Mouse (Mus musculus): ENCODE data around the gene Tcl1b4. TPM values are rescaled to one million over a fixed set of nuclear protein-coding genes. Genes with fewer than 3 reads are reported as not detected.
"Not testable (repeated sequence)": the region's sequence is repeated elsewhere in the genome, so short reads cannot be mapped to it uniquely, and the experiment has no call there.

Gene Tcl1b4
- total RNA-seq (2021) = not detected
- long read RNA-seq, experiment 1 = 0 reads
- long read RNA-seq, experiment 2 = 0 reads

DNA sequence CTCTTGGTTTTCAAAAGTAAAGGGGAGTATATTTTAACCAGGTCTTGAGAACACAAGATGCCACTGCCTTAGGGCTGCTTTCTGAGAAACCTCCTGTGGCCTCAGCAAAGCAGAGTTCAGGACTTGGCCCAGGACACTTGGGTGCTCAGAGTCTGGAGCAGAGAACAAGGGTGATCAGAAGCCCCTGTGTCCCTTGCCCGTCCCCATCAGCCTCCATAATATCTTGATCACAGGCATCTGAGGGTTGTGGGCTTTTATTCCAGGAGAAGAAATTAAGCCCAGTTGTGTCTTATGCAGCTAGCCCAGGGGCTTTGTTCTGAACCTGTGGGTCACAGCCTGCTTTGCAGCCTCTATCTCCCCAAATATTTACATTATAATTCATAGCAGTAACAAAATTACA lies at the start of gene Tcl1b4:
Tcl1b4 (plus strand) TSS at position 301 of the 400 bp plus-strand sequence.
- not testable (repeated sequence) for DNase-seq

DNA sequence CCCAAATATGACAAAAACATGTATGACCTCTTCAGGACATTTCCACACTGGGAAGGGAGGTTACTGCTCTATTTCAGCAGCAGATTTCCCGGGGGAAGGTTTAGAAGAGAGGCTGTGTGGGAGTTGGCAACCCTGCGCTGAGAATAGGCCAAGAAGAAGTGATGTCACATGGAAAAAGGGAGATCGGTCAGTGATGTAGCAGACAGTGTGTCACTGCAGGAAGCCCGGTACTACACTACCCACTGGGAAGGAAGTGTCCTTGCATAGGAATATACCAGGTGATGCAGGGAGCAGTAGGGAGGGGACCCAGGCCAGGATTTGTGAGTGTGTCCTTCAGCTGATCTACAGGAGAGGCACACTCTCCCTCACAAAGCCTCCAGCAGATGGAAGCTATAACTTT lies 46.5 kb upstream of the Tcl1b4 start:
- DNase-seq = not testable (repeated sequence)

DNA sequence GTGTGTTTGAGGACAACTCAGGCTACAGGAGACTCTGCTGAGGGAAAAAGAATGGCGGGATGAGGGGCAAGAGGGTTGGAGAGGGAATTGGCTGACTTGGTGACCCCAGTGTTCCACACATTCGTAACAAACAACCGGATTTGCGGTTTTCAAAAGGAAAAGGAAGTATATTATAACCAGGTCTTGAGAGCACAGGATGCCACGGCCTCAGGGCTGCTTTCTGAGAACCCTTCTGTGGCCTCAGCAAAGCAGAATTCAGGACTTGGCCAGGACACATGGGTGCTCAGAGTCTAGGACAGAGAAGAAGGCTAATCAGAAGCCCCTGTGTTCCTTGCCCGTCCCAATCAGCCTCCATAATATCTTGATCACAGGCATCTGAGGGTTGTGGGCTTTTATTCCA lies 42.9 kb upstream of the Tcl1b4 start:
- no peak for DNase-seq

DNA sequence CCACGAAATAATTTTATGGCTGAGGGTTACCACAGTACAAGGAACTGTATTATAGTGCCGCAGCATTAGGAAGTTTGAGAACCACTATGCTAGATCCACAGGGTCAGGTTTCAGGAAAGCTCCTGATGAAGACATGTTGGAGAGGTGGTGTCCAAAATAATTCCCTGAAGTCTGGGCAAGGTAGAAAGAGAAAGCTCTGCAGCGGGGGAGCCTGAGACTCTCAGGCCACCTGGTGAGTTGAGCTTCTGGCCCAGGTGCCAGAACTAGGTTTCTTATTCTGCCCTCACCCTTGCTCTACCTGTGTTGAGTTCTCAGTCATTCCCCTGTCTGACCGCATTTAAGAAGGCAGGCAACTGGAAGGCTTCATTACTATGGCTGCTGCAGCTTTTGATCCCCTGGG lies 42.4 kb upstream of the Tcl1b4 start, which contains the start of gene Tcl1b1:
Tcl1b1 (plus strand) TSS at position 301 of the 400 bp plus-strand sequence.
- DNase-seq = no peak

DNA sequence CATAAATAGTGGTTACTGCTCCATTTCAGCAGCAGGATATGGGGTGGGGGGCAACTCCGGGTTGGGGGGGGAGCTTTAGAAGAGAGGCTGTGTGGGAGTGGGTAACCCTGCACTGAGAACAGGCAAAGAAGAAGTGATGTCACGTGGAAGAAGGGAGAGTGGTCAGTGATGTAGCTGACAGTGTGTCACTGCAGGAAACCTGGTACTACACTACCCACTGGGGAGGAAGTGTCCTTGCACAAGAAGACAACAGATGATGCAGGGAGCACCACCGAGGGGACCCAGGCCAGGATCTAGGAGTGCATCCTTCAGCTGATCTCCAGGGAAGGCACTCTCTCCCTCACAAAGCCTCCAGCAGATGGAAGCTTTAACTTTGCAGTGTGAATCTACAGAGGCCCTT lies 35.0 kb upstream of the Tcl1b4 start:
- DNase-seq = no peak

DNA sequence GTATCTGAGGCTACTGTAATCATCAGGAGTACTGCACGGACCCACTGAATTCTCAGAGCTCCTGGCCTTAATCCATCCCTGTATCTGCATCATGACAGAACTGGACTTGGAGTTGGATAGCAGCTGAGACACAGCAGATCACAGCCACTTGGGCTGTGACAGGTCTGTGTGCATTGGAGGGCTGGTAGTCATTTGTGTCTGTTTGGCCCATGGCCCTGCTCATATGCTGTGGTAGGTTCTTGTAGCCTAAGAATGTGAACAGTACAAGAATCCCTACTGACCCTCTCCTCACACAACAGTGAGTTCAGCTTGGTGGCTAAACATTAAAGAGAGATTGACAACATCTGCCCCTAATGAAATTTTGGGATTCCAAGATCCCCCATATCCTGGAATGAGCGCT lies 28.4 kb upstream of the Tcl1b4 start:
- no peak for DNase-seq

DNA sequence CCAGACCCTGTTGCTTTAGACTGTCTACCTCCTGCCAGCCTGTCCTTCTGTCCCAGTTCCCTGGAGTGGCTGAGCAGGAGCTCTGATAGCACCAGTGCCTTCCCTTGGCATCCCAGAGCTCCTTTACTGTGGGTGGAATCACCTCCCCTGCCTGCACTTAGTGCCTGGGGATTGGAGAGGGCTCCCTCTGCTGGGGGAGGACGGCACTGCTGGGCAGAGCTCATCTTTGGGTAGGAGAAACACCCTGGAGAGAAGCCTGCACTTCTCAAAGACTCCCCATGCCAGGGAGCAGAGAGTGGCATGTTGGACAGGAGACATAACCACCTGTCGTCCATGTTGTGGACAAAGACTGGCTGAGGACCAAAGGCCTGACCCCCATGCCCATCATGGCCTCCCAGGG lies 27.4 kb upstream of the Tcl1b4 start:
- DNase-seq = peak; percentile 60

DNA sequence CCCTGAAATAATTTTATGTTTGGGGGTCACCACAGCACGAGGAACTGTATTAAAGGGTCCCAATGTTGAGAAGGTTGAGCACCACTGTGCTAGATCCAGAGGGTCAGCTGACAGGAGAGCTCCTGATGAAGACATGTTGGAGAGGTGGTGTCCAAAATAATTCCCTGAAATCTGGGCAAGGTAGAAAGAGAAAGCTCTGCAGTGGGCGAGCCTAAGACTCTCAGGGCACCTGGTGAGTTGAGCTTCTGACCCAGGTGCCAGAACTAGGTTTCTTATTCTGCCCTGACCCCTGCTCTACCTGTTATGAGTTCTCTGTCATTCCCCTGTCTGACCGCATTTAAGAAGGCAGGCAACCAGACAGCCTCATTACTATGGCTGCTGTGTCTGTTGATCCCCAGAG lies 25.7 kb upstream of the Tcl1b4 start, which contains the start of gene Tcl1b5:
Tcl1b5 (plus strand) TSS at position 301 of the 400 bp plus-strand sequence.
- not testable (repeated sequence) for DNase-seq

DNA sequence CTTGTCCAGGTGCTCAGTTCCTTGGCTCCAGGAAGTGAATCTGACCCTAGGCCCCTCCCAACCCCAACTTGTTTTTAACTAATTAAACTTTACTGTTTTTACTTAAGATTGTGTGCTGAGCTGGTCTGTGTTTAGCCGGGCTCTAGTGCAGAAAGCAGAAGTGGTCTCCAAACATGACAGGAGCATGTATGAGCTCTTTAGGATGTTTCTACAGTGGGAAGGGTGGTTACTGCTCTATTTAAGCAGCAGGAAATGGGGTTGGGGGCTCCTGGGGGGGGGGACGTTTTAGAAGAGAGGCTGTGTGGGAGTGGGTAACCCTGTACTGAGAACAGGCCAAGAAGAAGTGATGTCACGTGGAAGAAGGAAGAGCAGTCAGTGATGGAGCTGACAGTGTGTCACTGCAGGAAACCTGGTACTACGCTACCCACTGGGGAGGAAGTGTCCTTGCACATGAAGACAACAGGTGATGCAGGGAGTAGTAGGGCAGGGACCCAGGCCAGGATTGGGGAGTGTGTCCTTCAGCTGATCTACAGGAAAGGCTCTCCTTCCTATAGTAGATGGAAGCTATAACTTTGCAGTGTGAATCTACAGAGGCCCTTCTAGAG lies 20.6 kb upstream of the Tcl1b4 start:
- not testable (repeated sequence) for DNase-seq

DNA sequence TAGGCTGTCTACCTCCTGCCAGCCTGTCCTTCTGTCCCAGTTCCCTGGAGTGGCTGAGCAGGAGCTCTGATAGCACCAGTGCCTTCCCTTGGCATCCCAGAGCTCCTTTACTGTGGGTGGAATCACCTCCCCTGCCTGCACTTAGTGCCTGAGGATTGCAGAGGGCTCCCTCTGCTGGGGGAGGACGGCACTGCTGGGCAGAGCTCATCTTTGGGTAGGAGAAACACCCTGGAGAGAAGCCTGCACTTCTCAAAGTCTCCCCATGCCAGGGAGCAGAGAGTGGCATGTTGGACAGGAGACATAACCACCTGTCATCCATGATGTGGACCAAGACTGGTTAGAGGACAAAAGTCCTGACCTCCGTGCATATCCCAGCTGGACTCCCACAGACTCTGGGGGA lies 12.8 kb upstream of the Tcl1b4 start:
- DNase-seq = not testable (repeated sequence)

DNA sequence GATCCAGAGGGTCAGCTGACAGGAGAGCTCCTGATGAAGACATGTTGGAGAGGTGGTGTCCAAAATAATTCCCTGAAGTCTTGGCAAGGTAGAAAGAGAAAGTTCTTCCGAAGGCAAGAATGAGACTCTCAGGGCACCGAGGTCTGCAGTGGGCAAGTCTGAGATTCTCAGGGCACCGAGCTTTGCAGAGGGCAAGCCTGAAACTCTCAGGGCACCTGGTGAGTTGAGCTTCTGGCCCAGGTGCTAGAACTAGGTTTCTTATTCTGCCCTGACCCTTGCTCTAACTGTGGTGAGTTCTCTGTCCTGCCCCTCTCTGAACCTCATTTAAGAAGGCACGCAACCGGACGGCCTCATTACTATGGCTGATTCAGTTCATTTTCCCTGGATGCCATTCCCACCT lies 11.0 kb upstream of the Tcl1b4 start, which contains the start of gene Tcl1b3:
Tcl1b3 (plus strand) TSS at position 301 of the 400 bp plus-strand sequence.
- DNase-seq = not testable (repeated sequence)

DNA sequence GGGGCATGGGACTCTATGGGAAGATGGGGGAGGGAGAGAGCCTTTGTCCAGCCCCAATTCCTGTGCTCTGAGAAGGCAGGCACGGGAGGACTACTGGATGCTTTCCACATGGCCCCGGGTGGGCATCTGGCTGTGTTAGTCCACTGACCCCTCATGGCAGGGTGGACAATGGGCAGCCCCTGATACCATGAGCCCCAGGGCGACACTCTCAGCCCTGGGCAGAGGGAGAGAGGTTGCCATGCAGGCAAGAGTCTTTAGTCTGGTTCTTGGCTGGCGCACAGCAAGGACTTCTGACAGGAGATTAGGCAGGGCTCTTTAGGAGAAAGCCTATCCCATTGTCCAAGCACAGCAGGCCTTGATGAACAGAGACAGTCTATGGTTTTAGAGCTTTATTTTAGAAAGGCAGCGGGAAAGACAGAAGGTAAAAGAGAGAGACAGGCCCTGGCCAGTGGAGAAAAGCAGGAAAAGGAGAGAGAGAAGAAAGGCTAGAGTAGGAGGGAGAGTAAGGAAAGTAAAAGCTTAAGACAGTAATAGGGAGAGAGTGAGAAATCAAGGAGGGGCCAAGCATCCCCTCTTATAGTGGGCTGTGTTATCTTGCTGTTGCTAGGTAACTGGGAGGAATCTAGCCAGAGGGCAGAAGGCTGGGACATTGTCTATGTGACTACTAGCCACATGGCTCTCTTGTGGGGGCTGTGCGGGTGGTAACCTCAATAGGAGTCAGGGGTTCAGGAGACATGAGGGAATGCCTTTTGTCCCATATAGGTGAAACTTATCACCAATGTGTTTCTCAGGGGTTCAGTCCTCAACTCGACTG lies 1.9 kb upstream of the Tcl1b4 start:
- DNase-seq = not testable (repeated sequence)

DNA sequence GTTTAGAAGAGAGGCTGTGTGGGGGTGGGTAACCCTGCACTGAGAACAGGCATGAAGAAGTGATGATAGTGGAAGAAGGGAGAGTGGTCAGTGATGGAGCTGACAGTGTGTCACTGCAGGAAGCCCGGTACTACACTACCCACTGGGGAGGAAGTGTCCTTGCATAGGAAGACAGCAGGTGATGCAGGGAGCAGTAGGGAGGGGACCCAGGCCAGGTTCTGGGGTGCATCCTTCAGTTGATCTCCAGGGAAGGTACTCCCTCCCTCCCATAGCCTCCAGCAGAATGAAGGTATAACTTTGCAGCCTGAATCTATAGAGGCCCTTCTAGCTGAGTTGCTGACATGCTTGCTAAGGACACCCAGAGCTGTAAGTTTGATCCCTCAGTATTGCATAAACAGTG lies 5.3 kb downstream of the Tcl1b4 start:
- no peak for DNase-seq

DNA sequence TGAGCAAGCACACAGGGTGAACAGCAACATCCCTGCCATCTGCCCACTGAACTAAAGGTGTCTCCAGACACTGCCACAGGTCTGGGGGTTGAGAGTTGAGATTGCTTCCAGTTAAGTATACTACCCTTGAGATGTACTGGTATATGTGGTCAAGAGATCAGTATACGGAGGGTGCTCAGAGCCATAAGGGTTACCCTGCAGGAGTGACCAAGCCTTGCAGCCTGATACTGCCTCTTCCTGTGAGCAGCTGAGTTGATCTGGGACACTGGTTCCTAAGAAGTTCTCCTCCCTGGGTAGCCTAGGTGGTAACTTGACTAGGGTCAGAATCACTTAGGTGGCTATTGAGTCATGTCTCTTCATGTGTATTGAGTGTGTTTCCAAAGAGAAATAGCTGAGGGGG lies 6.7 kb downstream of the Tcl1b4 start:
- no peak for DNase-seq

DNA sequence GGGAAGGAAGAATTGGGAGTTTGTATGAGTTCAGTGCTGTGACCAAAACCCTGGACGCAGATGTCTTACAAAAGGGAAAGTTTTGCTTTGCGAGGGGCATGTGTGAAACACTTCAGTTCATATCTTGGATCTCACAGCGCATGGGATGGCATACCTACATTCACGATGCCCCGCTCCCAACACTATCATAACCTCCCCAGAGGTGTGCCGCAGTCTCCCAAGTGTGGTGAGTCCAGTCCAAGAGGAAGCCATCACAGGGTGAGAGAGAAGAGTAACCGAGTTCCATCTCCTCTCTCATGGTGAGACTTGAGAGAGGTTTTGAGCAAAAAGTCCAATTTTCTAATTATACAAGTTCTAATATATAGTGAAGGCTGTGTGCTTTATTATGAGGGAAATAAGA lies 7.5 kb downstream of the Tcl1b4 start:
- DNase-seq = no peak

DNA sequence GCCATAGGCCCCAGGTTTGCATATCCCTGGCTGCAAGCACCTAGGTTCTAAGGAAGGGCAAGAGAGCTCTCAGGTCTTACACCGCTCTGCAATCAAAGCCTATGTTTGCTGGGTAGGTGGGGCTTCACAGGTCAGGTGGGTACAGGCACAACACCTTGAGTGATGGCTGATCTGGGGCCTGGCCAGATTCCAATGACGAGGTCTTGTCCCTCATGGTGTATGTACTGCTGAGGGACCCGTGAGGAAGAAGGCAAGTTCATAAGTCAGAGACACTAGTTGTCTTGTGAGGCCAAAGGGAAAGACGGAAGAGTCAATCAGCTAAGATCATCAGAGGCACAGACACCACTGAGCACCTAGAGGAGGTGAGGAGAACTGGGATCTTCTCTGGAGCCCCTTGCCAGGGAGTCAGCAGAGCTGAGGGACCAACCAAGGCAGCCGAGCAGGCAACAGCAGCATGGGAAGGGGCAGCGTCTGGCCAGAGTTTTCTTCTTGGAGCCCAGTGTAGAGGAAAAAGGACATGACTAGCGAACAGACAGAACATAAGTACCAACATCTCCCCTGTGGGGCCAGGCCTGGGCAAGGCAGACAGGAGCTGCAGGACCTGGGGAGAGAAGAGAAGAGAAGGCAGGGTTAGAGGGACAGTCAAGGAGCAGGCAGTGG lies 15.5 kb downstream of the Tcl1b4 start:
- DNase-seq = no peak

DNA sequence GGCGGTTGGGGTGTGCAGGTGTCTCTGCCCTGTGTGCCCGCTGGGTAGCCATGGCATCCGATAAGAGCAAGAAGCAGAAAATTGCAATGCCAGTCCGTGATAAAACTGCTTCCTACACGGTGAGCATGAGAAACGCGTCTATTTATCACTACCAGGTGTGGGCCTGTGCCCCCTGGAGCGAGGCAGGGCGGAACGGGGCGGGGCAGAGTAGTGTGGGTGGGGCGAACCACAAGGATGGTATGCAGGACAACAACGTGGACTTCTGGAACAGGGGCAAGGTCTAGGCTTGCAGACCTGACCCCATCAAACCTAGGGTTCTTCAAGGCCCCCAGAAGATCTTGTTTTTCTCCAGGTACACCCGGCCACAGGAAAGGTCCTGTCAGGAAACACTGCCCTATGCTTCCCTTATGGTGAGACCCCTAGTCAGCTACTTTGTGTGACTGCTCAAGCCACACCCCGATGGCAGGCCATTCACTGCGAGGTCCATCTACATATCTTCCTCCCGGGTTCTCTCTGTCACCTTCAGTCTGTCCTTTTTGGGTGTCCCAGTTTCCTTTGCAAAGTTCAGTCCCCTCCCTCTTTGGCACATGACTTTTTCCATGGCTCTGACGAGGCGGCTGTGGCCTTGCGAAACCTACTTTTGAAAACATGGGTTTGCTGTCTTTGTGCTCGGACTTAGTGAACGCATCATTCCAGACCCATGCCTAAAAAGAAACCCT lies 21.0 kb downstream of the Tcl1b4 start, which contains the start of gene Tcl1:
Tcl1 (minus strand) TSS at position 193 of the 719 bp plus-strand sequence.
- DNase-seq = no peak

DNA sequence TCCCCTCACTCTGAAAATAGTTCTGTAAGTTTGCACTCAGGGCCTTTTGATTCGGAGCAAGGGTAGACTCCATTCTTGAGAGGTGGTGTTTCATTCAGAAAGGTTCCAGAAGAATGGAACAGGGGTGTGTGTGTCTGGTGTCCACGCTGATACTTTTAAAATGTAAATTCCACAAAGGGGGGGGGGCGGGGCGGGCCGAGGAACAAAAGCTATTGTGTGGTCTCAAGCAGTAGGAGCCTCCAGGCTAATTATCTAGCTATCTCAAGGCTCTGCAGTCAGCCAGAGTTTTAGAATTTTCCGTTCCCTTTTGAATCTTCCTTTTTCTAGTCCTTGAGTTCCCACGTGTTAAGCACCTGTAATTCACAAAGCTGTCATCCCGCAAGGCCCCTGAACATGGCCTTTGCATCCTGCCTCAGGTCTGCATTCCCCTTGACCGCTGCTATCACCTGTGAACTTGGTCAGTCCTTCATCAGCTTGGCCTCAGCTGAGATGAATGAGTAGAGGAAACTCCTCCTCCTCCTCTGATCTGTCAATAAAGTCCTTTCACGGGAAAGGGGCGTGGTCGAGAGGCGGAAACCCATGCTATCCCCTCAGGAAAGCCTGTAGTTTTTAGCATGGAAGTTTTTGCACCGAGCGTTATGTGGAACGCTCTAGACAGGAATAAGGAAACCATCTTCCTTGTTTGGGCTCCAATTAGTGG lies 23.0 kb downstream of the Tcl1b4 start:
- no peak for DNase-seq

DNA sequence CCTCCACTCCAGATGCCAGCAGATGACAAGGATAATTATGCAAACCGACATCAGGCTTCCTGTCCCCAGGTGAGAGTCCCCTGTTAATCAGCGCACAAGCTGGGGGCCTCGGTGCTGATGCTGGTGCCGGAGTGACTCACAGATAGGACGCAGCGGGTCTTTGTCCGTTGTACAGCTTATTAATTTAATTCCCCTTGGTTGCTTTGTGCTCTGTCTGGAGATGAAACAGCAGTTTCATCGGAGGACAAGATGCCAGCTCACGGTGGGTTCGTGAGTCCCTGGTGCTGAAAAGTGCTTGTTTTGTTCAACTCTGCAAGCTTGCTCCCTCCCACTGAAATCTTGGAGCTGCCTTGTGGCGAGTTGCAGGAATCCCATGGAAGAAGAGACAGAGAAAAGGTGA lies 32.6 kb downstream of the Tcl1b4 start:
- no peak for DNase-seq

DNA sequence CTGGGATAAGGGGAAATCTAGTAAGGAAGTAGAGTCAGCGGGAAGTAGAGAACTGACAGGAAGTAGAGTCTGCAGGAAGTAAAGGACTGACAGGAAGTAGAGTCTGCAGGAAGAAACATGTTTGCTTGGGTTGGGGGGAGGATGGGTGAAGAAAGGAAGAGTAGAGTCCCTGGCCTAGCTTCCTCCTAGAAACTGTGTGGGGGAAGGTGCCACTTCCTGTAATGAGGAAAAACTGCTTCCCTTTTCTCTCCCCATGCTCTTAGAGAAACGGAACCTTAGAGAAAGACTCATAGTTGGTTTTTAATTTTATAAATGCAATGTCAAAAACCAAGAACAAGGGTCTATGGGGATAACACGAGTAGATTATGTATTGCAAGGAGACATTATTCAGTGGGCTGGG lies 33.3 kb downstream of the Tcl1b4 start:
- DNase-seq = no peak

DNA sequence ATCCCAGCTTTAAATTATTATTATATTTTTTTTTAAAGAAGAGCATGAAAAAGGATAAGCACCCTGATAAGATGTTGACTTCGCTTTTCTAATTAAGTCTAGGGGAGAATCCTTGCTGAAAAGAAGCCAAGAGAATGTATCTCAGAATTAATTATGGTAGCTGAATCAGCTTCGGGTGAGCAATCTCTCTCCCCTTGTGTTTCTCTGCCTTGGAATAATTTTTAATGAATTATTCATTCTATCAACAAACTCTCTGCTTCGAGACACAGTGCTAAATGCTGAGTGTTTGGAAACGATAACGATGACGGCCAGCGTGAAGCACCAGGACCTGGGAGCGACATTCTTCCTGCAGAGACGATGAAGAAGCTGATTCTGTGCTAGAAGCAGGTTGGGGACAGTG lies 37.3 kb downstream of the Tcl1b4 start:
- DNase-seq = no peak

Measured in gastrocnemius, postnatal 10 days (tissue).